Mouse (Mus musculus): ENCODE measurements at regions not wholly inside any gene's neighbourhood (a gene's known extent, or its start where the extent isn't known, plus 50 kb on each side); places are given as distances from the start of the nearest gene placed in this dataset.

GRCm38 (mm10) chr10:25118674-25119670, 188.7 kb downstream of the Akap7 start:
- no peaks in the 10 kb centered on the region for H3K27me3 ChIP-seq
- H3K36me3 ChIP-seq: no peaks in the 10 kb centered on the region
- H3K27ac ChIP-seq: no peak overlapping the region
- no peak overlapping the region for H3K9ac ChIP-seq
- WGBS: 42% methylated on average over 17 of the region's 17 CpGs
- 0 out of 2 replicates have a peak, but pooled peaks have one; percentile 30 for ATAC-seq (ENCODE audit: insufficient number of reproducible peaks, low FRiP score, low TSS enrichment, low read depth)
- no peak overlapping the region for H3K4me3 ChIP-seq
- peaks cover 4% of the 10 kb centered on the region; the same call in 1 of the 2 replicates for H3K4me1 ChIP-seq
- H3K4me2 ChIP-seq: no peak overlapping the region
- no peaks in the 10 kb centered on the region for H3K9me3 ChIP-seq

- Histone ChIP-seq H3K4me2 (no peak overlapping the region), H3K27ac (no peak overlapping the region), H3K4me1 (peaks cover 4% of the 10 kb centered on the region; the same call in 1 of the 2 replicates), H3K4me3 (no peak overlapping the region), H3K9ac (no peak overlapping the region), H3K27me3 (no peaks in the 10 kb centered on the region), H3K9me3 (no peaks in the 10 kb centered on the region), H3K36me3 (no peaks in the 10 kb centered on the region)
- no peak for ATAC-seq (ENCODE audit: insufficient number of reproducible peaks, low FRiP score, low TSS enrichment, low read depth)
- 79% methylated on average over 4 of the region's 4 CpGs for WGBS
Measured at GRCm38 (mm10) chr10:25114316-25114715, 187.0 kb upstream of the Arg1 start.

GRCm38 (mm10) chr10:25112449-25113171, 185.3 kb upstream of the Arg1 start:
- H3K4me1 ChIP-seq: no peaks in the 10 kb centered on the region
- 63% methylated on average over 12 of the region's 12 CpGs for WGBS
- H3K4me3 ChIP-seq: no peak overlapping the region
- H3K36me3 ChIP-seq: no peaks in the 10 kb centered on the region
- H3K9me3 ChIP-seq: no peaks in the 10 kb centered on the region
- ATAC-seq (ENCODE audit: insufficient number of reproducible peaks, low FRiP score, low TSS enrichment, low read depth): no peak
- no peak overlapping the region for H3K27ac ChIP-seq
- no peak overlapping the region for H3K4me2 ChIP-seq
- H3K27me3 ChIP-seq: no peaks in the 10 kb centered on the region
- no peak overlapping the region for H3K9ac ChIP-seq

- no peaks in the 10 kb centered on the region for H3K9me3 ChIP-seq
- no peaks in the 10 kb centered on the region for H3K36me3 ChIP-seq
- H3K27ac ChIP-seq: no peak overlapping the region
- no peak overlapping the region for H3K9ac ChIP-seq
- no peak overlapping the region for H3K4me2 ChIP-seq
- 13% methylated on average over 11 of the region's 11 CpGs for WGBS
- no peak for ATAC-seq (ENCODE audit: insufficient number of reproducible peaks, low FRiP score, low TSS enrichment, low read depth)
- no peaks in the 10 kb centered on the region for H3K4me1 ChIP-seq
- no peak overlapping the region for H3K4me3 ChIP-seq
- no peaks in the 10 kb centered on the region for H3K27me3 ChIP-seq
Measured at GRCm38 (mm10) chr10:25111636-25112422, 184.5 kb upstream of the Arg1 start.

GRCm38 (mm10) chr10:25111181-25111580, 183.9 kb upstream of the Arg1 start:
- Histone ChIP-seq H3K4me3 (no peak overlapping the region), H3K27ac (no peak overlapping the region), H3K27me3 (no peaks in the 10 kb centered on the region), H3K36me3 (no peaks in the 10 kb centered on the region), H3K9ac (no peak overlapping the region), H3K9me3 (no peaks in the 10 kb centered on the region), H3K4me1 (no peaks in the 10 kb centered on the region), H3K4me2 (no peak overlapping the region)
- 42% methylated on average over 7 of the region's 7 CpGs for WGBS
- ATAC-seq (ENCODE audit: insufficient number of reproducible peaks, low FRiP score, low TSS enrichment, low read depth): no peak

GRCm38 (mm10) chr10:25098070-25098469, 170.8 kb upstream of the Arg1 start:
- no peaks in the 10 kb centered on the region for H3K27me3 ChIP-seq
- no peaks in the 10 kb centered on the region for H3K4me1 ChIP-seq
- H3K9ac ChIP-seq: no peak overlapping the region
- no peak overlapping the region for H3K4me3 ChIP-seq
- no peak for ATAC-seq (ENCODE audit: insufficient number of reproducible peaks, low FRiP score, low TSS enrichment, low read depth)
- WGBS: 56% methylated on average over 4 of the region's 4 CpGs
- no peaks in the 10 kb centered on the region for H3K36me3 ChIP-seq
- no peaks in the 10 kb centered on the region for H3K9me3 ChIP-seq
- H3K4me2 ChIP-seq: no peak overlapping the region
- H3K27ac ChIP-seq: no peak overlapping the region

GRCm38 (mm10) chr10:25089705-25090386, 162.6 kb upstream of the Arg1 start:
- 82% methylated on average over 4 of the region's 4 CpGs for WGBS
- H3K4me1 ChIP-seq: no peaks in the 10 kb centered on the region

GRCm38 (mm10) chr10:25086745-25087144, 159.5 kb upstream of the Arg1 start:
- Histone ChIP-seq H3K36me3 (no peaks in the 10 kb centered on the region), H3K27me3 (no peaks in the 10 kb centered on the region), H3K4me1 (peaks cover 3% of the 10 kb centered on the region; the same call in 1 of the 2 replicates), H3K9me3 (no peaks in the 10 kb centered on the region), H3K4me2 (no peak overlapping the region), H3K4me3 (no peak overlapping the region), H3K9ac (no peak overlapping the region), H3K27ac (no peak overlapping the region)
- no peak for ATAC-seq (ENCODE audit: insufficient number of reproducible peaks, low FRiP score, low TSS enrichment, low read depth)
- WGBS: 94% methylated on average over 17 of the region's 17 CpGs

More at GRCm38 (mm10) chr10:25089705-25090386, 162.6 kb upstream of the Arg1 start:
- Histone ChIP-seq H3K27ac (no peak overlapping the region), H3K27me3 (no peaks in the 10 kb centered on the region), H3K9me3 (no peaks in the 10 kb centered on the region), H3K4me3 (no peak overlapping the region), H3K36me3 (no peaks in the 10 kb centered on the region), H3K4me2 (no peak overlapping the region), H3K9ac (no peak overlapping the region)
- no peak for ATAC-seq (ENCODE audit: insufficient number of reproducible peaks, low FRiP score, low TSS enrichment, low read depth)

GRCm38 (mm10) chr10:25082930-25083329, 155.6 kb upstream of the Arg1 start:
- H3K9me3 ChIP-seq: no peaks in the 10 kb centered on the region
- peaks cover 3% of the 10 kb centered on the region; the same call in 1 of the 2 replicates for H3K4me1 ChIP-seq
- no peak overlapping the region for H3K9ac ChIP-seq
- H3K27me3 ChIP-seq: no peaks in the 10 kb centered on the region
- no peak overlapping the region for H3K27ac ChIP-seq
- WGBS: 44% methylated on average over 10 of the region's 10 CpGs
- H3K4me2 ChIP-seq: no peak overlapping the region
- ATAC-seq (ENCODE audit: insufficient number of reproducible peaks, low FRiP score, low TSS enrichment, low read depth): no peak
- H3K4me3 ChIP-seq: no peak overlapping the region
- no peaks in the 10 kb centered on the region for H3K36me3 ChIP-seq

- Histone ChIP-seq H3K4me1 (peaks cover 2% of the 10 kb centered on the region; the same call in 1 of the 2 replicates), H3K4me2 (no peak overlapping the region), H3K27ac (no peak overlapping the region), H3K9ac (no peak overlapping the region), H3K9me3 (no peaks in the 10 kb centered on the region), H3K27me3 (no peaks in the 10 kb centered on the region), H3K4me3 (no peak overlapping the region), H3K36me3 (no peaks in the 10 kb centered on the region)
- 50% methylated on average over 2 of the region's 2 CpGs for WGBS
- ATAC-seq (ENCODE audit: insufficient number of reproducible peaks, low FRiP score, low TSS enrichment, low read depth): no peak
Measured at GRCm38 (mm10) chr10:25072617-25073016, 145.3 kb upstream of the Arg1 start.

GRCm38 (mm10) chr10:25068301-25068700, 141.0 kb upstream of the Arg1 start:
- Histone ChIP-seq H3K9ac (no peak overlapping the region), H3K36me3 (no peaks in the 10 kb centered on the region), H3K9me3 (no peaks in the 10 kb centered on the region), H3K4me1 (no peaks in the 10 kb centered on the region), H3K4me2 (no peak overlapping the region), H3K27me3 (no peaks in the 10 kb centered on the region), H3K27ac (no peak overlapping the region), H3K4me3 (no peak overlapping the region)
- 48% methylated on average over 8 of the region's 8 CpGs for WGBS
- no peak for ATAC-seq (ENCODE audit: insufficient number of reproducible peaks, low FRiP score, low TSS enrichment, low read depth)

Data from limb, embryonic 15.5 days (tissue).